Comparison of ENCODE assay signal across 8 mouse cellular contexts in genomic region chr10:97159831-97160575, GRCm38 (mm10).
A peak's percentile ranks its signal among the peaks of the same experiment; 100 is the strongest.
DNase-seq lines count a peak whose midpoint lies in the region; ATAC-seq and TF ChIP-seq lines count a peak whose summit lies in the region.

No protein-coding gene starts in this region.

- 48% methylated on average over 10 of the region's 10 CpGs for WGBS in forebrain, embryonic 13.5 days
- WGBS in kidney, postnatal 0 days, result 50% methylated on average over 10 of the region's 10 CpGs
- WGBS in midbrain, embryonic 14.5 days, result 47% methylated on average over 10 of the region's 10 CpGs

- H3K9me3 ChIP-seq in forebrain, embryonic 13.5 days (replicated peaks), result no peaks in the 10 kb centered on the region
- H3K9me3 ChIP-seq in kidney, postnatal 0 days (replicated peaks; ENCODE audit: low read length), result no peaks in the 10 kb centered on the region
- H3K9me3 ChIP-seq in midbrain, embryonic 14.5 days (ENCODE audit: control insufficient read depth, low read length), result no peaks in the 10 kb centered on the region

- ATAC-seq in forebrain, embryonic 13.5 days, result peak; percentile 67
- ATAC-seq in kidney, postnatal 0 days (replicated peaks; ENCODE audit: low FRiP score, low read depth), result no peak
- ATAC-seq in midbrain, embryonic 14.5 days (ENCODE audit: low FRiP score, low TSS enrichment), result no peak

- H3K4me2 ChIP-seq in forebrain, embryonic 13.5 days, result no peak overlapping the region
- no peak overlapping the region for H3K4me2 ChIP-seq in kidney, postnatal 0 days (ENCODE audit: low read length)
- peak overlapping the region; percentile 13; the same call in 1 of the 2 replicates for H3K4me2 ChIP-seq in midbrain, embryonic 14.5 days (ENCODE audit: low read length)

- TF ChIP-seq CTCF in kidney, postnatal 0 days (IDR thresholded peaks at IDR 0.05; ENCODE audit: low read depth), result peak; percentile 83

- H3K4me1 ChIP-seq in forebrain, embryonic 13.5 days, result peaks cover 15% of the 10 kb centered on the region
- no peaks in the 10 kb centered on the region for H3K4me1 ChIP-seq in kidney, postnatal 0 days (replicated peaks; ENCODE audit: insufficient read depth, low read length)
- H3K4me1 ChIP-seq in midbrain, embryonic 14.5 days (ENCODE audit: control insufficient read depth, insufficient read depth, low read length), result peaks cover 6% of the 10 kb centered on the region

- no peaks in the 10 kb centered on the region for H3K27me3 ChIP-seq in forebrain, embryonic 13.5 days
- no peaks in the 10 kb centered on the region for H3K27me3 ChIP-seq in kidney, postnatal 0 days (ENCODE audit: insufficient read depth, low read length)
- no peaks in the 10 kb centered on the region for H3K27me3 ChIP-seq in midbrain, embryonic 14.5 days (ENCODE audit: control insufficient read depth, insufficient read depth, low read length)

- H3K36me3 ChIP-seq in forebrain, embryonic 13.5 days (ENCODE audit: poor library complexity, severe bottlenecking), result no peaks in the 10 kb centered on the region
- H3K36me3 ChIP-seq in kidney, postnatal 0 days (ENCODE audit: insufficient read depth, low read length), result no peaks in the 10 kb centered on the region
- no peaks in the 10 kb centered on the region for H3K36me3 ChIP-seq in midbrain, embryonic 14.5 days (ENCODE audit: control insufficient read depth, insufficient read depth, low read length)

- H3K4me3 ChIP-seq in forebrain, embryonic 13.5 days, result no peak overlapping the region
- no peak overlapping the region for H3K4me3 ChIP-seq in kidney, postnatal 0 days (replicated peaks; ENCODE audit: low read depth, low read length)
- H3K4me3 ChIP-seq in midbrain, embryonic 14.5 days (replicated peaks; ENCODE audit: low read depth, low read length), result no peak overlapping the region

- no peak overlapping the region for H3K9ac ChIP-seq in forebrain, embryonic 13.5 days
- no peak overlapping the region for H3K9ac ChIP-seq in kidney, postnatal 0 days (ENCODE audit: low read depth, low read length)
- no peak overlapping the region for H3K9ac ChIP-seq in midbrain, embryonic 14.5 days (replicated peaks; ENCODE audit: low read length)

- DNase-seq in gastrocnemius, adult 18-20 months (ENCODE audit: low spot score), result peak; percentile 40
- no peak for DNase-seq in gastrocnemius, postnatal 14 days
- peak; percentile 76 for DNase-seq in 3T3-L1 (ENCODE audit: low read depth, low spot score)
- peak; percentile 90 for DNase-seq in brain, adult 2 months (ENCODE audit: low read depth, low spot score)
- DNase-seq in kidney, postnatal 0 days (ENCODE audit: low spot score), result peak; percentile 87
- peak; percentile 85 for DNase-seq in midbrain, embryonic 14.5 days
- DNase-seq in spleen, postnatal 14 days (ENCODE audit: low spot score in 2 of 2), result no peak

- peak overlapping the region; percentile 31; the same call in 1 of the 2 replicates for H3K27ac ChIP-seq in forebrain, embryonic 13.5 days
- H3K27ac ChIP-seq in kidney, postnatal 0 days, result no peak overlapping the region
- H3K27ac ChIP-seq in midbrain, embryonic 14.5 days (replicated peaks; ENCODE audit: low read depth, low read length), result no peak overlapping the region

- intact Hi-C loops in gastrocnemius, postnatal 14 days (cut with DNase I; ENCODE audit: low total_unique reads), result loop anchor here (10.0 kb wide), 1 partner anchor 945 kb away; no protein-coding TSS in a partner anchor

Comparison
In these comparisons a context has a peak if more than half of its experiments do, and no peak if none do; other contexts are left out.
1. DNase-seq: peak in gastrocnemius, adult 18-20 months (single experiment), 3T3-L1 (single experiment), brain, adult 2 months (single experiment), kidney, postnatal 0 days (single experiment) and midbrain, embryonic 14.5 days (single experiment); none in gastrocnemius, postnatal 14 days (single experiment) and spleen, postnatal 14 days (0 of 2).